Mouse (Mus musculus) thymus, adult 2 months (tissue): ENCODE measurements around the gene Ninj1. TPM values are rescaled to one million over a fixed set of nuclear protein-coding genes. Genes with fewer than 3 reads are reported as not detected.

Experiments used
- DNase-seq: peaks from one replicate; pipeline ENCODE4 v3.0.0; 2021
- H3K27ac ChIP-seq: fragments of 200-500 bp; 2 replicates; pipeline ENCODE4 v1.5.1; 2012; ENCODE audit warnings: low read length, control low read depth; ENCODE audit not compliant: control insufficient read depth, insufficient read depth
- H3K27me3 ChIP-seq: fragments of 200-500 bp; 2 replicates; pipeline ENCODE4 v1.6.1; 2012; ENCODE audit warnings: mild to moderate bottlenecking, low read length, moderate library complexity, mixed read lengths; ENCODE audit not compliant: control insufficient read depth, insufficient read depth
- H3K36me3 ChIP-seq: fragments of 200-500 bp; 2 replicates; pipeline ENCODE4 v1.6.1; 2012; ENCODE audit warnings: mild to moderate bottlenecking, low read length, moderate library complexity; ENCODE audit not compliant: control insufficient read depth, insufficient read depth
- H3K4me1 ChIP-seq: fragments of 200-500 bp; replicated peaks from 2 replicates; pipeline ENCODE4 v1.6.1; 2012; ENCODE audit warnings: low read length; ENCODE audit not compliant: control insufficient read depth, insufficient read depth
- H3K4me3 ChIP-seq: fragments of 200-500 bp; 2 replicates; pipeline ENCODE4 v1.5.1; 2012; ENCODE audit warnings: mild to moderate bottlenecking, low read length, control low read depth, moderate library complexity; ENCODE audit not compliant: control insufficient read depth, insufficient read depth
- CTCF ChIP-seq: fragments of 200-500 bp; IDR thresholded peaks from 2 replicates; pipeline ENCODE4 v1.5.1; 2012; ENCODE audit warnings: mild to moderate bottlenecking, control low read depth, low read length, moderate library complexity, borderline replicate concordance; ENCODE audit not compliant: control insufficient read depth, poor library complexity, insufficient read depth; ENCODE audit errors: extremely low read depth
- POLR2A ChIP-seq: fragments of 200-500 bp; IDR thresholded peaks from 2 replicates; pipeline ENCODE4 v1.6.1; 2012; ENCODE audit warnings: mild to moderate bottlenecking, low read length, control low read depth, moderate library complexity; ENCODE audit not compliant: control insufficient read depth, poor library complexity, insufficient read depth; ENCODE audit errors: extremely low read depth
- WGBS: fragments of 180-500 bp; shearing (Covaris S2); methylation state at CpG from one replicate; pipeline ENCODE4 v1.1.7; 2018; 5-methylcytosine and 5-hydroxymethylcytosine counted together
- polyA plus RNA-seq: library from polyadenylated mRNA; depleted of rRNA; stranded (reverse); fragments of >200 nt; gene quantifications from 2 replicates; pipeline ENCODE4 v1.2.3, GENCODE M21; 2012

Ninj1 gene
- polyA plus RNA-seq, 1 experiment = 113 TPM

- TF ChIP-seq POLR2A (no peak), CTCF (no peak)
- H3K27ac ChIP-seq = no peak overlapping the region
- DNase-seq = no peak
- 86% methylated on average over 7 of the region's 7 CpGs for WGBS
- H3K4me1 ChIP-seq = no peaks in the 10 kb centered on the region
- no peaks in the 10 kb centered on the region for H3K27me3 ChIP-seq
- H3K36me3 ChIP-seq = no peaks in the 10 kb centered on the region
- no peak overlapping the region for H3K4me3 ChIP-seq
Observed at GRCm38 (mm10) chr13:49154621-49155020, 32.7 kb upstream of the Ninj1 start.

DNA sequence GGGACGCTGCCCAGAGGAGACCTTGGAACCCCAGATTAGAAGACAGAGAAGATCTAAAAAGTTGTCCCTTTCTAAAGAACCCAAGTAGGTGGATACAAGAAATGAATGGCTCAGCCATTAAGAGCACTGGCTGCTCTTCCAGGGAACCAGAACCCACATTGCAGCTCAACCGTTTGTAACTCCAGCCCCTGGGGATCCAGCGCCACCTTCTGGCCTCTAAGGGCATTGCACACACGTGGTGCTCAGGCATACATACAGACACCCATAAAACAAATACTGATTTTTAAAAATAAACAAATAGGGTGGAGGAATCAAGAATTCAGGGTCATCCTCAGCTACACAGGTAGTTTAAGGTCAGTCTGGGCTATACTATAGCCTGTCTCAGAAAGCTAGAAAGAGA lies 30.6 kb upstream of the Ninj1 start:
- Histone ChIP-seq H3K27ac (no peak overlapping the region), H3K36me3 (no peaks in the 10 kb centered on the region), H3K4me1 (no peaks in the 10 kb centered on the region), H3K4me3 (no peak overlapping the region), H3K27me3 (no peaks in the 10 kb centered on the region)
- WGBS = 81% methylated on average over 4 of the region's 4 CpGs
- no peak for DNase-seq
- peak; percentile 44; the same call in 1 of the 2 replicates for TF ChIP-seq CTCF
- TF ChIP-seq POLR2A = no peak

DNA sequence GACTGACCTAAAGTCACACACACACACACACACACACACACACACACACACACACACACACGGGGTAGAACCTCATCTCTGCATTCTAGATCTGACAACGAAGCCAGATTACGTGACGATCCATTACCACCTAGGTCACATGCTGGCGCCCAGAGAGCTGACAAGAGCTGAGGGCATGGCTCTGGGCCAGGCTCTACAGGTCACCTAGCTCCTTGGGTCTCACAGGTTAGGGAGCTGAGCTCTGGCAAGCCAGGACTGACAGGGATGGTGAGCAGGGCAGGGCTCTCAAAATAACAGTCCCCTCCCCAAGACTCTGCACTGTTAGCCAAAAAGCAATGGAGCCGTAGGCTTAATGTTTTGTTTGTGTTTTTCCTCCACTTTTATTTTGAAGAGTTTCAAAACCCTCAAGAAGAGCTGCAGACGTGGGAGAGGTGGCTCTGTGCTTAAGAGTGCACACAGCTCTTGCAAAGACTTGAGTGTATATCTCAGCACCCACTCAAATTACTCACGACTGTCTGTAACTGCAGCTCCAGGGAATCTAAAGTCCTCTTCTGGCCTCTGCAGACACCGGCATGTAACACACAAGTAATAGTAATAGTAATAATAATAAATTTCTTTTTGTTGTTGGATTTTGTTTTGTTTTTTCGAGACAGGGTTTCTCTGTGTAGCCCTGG lies 29.1 kb upstream of the Ninj1 start:
- Histone ChIP-seq H3K36me3 (no peaks in the 10 kb centered on the region), H3K4me3 (no peak overlapping the region), H3K27me3 (no peaks in the 10 kb centered on the region), H3K4me1 (no peaks in the 10 kb centered on the region), H3K27ac (no peak overlapping the region)
- DNase-seq = no peak
- WGBS = 85% methylated on average over 10 of the region's 10 CpGs
- TF ChIP-seq POLR2A (no peak), CTCF (no peak)

- no peaks in the 10 kb centered on the region for H3K36me3 ChIP-seq
- WGBS = 46% methylated on average over 2 of the region's 2 CpGs
- no peaks in the 10 kb centered on the region for H3K27me3 ChIP-seq
Observed at GRCm38 (mm10) chr13:49161236-49161635, 26.0 kb upstream of the Ninj1 start.

DNA sequence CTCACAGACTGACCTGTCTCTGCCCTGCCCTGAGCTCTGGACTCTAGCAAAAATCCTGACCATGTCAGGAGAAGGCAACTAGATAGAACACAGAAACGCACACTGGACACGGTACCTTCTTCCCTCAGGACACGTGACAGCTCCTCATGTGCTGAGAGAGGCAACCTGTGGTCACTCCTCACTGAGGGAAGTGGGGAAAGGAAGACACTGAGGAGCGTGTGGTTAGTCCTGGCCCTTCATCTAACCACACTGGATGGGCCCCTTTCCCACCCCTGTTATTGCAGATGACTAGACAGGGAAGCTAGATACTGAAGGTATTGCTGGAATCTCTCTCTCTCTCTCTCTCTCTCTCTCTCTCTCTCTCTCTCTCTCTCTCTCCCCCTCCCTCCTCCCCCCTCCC lies 24.6 kb upstream of the Ninj1 start:
- WGBS = 8% methylated on average over 4 of the region's 4 CpGs
- no peaks in the 10 kb centered on the region for H3K27me3 ChIP-seq
- H3K4me1 ChIP-seq = 0 out of 2 replicates have a peak, but pooled peaks cover 1% of the 10 kb centered on the region
- no peak overlapping the region for H3K27ac ChIP-seq
- no peak overlapping the region for H3K4me3 ChIP-seq
- DNase-seq = no peak
- H3K36me3 ChIP-seq = no peaks in the 10 kb centered on the region
- TF ChIP-seq CTCF = no peak
- TF ChIP-seq POLR2A = no peak

More at GRCm38 (mm10) chr13:49161236-49161635, 26.0 kb upstream of the Ninj1 start:
- TF ChIP-seq POLR2A = no peak
- no peak for TF ChIP-seq CTCF
- Histone ChIP-seq H3K27ac (no peak overlapping the region), H3K4me1 (no peaks in the 10 kb centered on the region), H3K4me3 (no peak overlapping the region)
- DNase-seq = no peak

- H3K36me3 ChIP-seq = no peaks in the 10 kb centered on the region
- H3K4me3 ChIP-seq = no peak overlapping the region
- no peaks in the 10 kb centered on the region for H3K27me3 ChIP-seq
- TF ChIP-seq CTCF = no peak
- no peak for TF ChIP-seq POLR2A
- 54% methylated on average over 7 of the region's 7 CpGs for WGBS
- no peak for DNase-seq
- no peak overlapping the region for H3K27ac ChIP-seq
- 0 out of 2 replicates have a peak, but pooled peaks cover 2% of the 10 kb centered on the region for H3K4me1 ChIP-seq
Observed at GRCm38 (mm10) chr13:49163645-49164044, 23.6 kb upstream of the Ninj1 start.

DNA sequence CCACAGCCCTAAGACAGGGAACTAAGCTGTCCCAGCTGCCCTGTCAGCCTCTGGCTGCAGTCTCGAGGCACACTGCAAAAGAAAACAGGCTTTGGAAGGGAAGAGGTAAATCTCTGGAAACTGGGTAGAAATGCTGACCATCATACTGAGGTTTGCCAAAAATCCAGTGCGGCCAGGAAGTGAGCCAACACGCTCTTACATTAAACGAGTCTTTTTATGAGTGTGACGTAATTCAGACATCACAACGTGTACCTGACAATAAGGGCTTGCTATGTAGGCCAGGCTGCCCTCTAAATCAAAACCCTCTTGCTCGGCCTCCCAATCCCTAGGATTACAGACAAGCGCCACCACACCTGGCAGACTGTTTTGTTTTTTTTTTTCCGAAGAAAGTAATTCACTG lies 20.2 kb upstream of the Ninj1 start:
- Histone ChIP-seq H3K4me1 (0 out of 2 replicates have a peak, but pooled peaks cover 4% of the 10 kb centered on the region), H3K27me3 (no peaks in the 10 kb centered on the region), H3K27ac (no peak overlapping the region), H3K4me3 (no peak overlapping the region), H3K36me3 (no peaks in the 10 kb centered on the region)
- no peak for DNase-seq
- TF ChIP-seq CTCF (no peak), POLR2A (no peak)
- WGBS = 76% methylated on average over 9 of the region's 9 CpGs
